Mouse (Mus musculus) brain, adult 2 months (tissue): Measurements from ENCODE around the gene Clcn7.
"Not testable (repeated sequence)": the region's sequence is repeated elsewhere in the genome, so short reads cannot be mapped to it uniquely, and the experiment has no call there.

Source experiments
- DNase-seq: peaks from one replicate; pipeline ENCODE4 v3.0.0; 2011; ENCODE audit warnings: low read depth, low spot score

Clcn7 gene

DNA sequence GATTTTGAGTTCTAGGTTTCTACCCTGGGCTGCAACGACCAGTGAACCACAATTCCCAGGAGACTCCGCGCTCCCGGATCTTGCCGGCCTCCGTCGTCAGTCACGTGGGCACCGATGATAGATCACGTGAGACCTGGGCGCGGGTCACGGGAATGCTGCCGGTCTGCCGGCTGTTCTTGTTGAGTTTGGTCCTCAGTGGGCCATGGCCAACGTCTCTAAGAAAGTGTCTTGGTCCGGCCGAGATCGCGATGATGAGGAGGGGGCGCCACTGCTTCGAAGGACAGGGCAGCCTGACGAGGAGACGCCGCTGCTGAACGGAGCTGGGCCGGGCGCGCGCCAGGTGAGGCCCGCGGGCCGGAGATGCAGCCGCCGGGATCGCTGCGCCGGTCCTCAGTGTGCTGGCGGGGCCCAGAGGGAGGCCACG lies at the start of gene Clcn7:
Gene Clcn7 (plus strand): TSS at position 117 of the 424 bp plus-strand sequence.
- DNase-seq, result peak; percentile 97

DNA sequence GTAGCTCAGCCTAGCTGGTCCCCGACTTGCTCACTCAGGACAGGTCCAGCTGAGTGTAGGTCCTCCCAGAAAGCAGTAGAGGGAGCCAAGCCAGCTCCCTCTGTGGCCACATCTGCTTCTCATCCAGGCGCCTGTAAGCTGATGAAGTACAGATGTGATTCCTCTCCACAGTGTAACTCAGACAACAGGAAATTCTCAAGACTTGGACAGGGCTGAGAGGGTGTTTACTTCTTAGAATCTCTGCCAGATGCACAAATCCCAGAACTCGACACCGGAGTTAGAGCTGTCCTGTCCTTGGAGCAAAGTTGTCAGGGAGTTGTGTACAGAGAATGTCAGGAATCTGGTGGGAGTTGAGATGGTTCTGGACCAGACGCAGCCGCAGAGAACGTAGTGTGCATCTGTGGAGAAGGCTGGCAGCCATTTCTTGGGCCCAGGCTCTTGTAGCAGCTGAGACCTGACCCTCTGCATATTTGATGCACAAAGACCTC lies 49.7 kb upstream of the Clcn7 start, which contains the start of gene Tmem204:
Gene Tmem204 (minus strand): TSS at position 148 of the 488 bp plus-strand sequence.
- DNase-seq, result peak; percentile 37

DNA sequence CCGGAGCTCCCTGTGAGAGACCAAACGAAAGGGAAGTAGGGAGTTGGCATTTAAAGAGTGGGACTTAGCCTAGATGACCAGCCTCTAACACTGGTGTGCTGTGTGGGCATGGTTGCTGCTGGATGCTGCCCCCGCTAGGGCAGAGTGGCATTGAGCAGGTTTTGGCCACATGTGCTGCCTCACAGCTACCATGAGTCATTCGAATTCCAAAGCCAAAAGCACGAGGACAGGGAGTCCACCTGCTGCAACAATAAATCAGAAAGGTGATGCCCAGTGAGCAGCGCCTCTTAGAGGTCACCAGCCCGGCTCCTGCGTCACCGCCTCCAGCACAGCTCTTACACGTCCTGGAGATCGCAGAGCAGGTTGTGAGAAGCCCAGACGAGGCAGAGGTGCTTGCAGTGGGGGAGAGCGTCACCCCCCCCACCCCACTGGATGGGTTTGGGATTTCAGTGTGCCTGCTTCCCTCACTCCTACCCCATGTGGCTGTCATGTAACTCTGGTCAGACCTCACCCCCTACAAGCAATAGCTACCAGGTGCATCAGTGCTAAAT lies 48.3 kb upstream of the Clcn7 start:
- DNase-seq, result no peak

DNA sequence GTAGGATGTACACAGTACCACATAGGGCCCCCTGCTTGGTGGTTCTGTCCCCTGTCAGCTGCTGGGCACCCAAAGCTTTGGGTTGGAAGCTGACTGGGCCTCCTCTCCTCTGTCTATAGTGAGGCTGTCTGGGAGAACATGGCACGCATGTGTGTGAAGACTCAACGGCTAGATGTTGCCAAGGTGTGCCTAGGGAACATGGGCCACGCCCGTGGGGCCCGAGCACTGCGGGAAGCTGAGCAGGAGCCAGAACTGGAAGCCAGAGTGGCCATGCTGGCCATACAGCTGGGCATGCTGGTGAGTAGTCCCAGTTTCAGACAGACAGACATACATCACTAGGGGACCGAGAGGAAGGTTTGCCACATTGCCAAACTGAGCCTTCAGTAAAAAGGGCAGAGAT lies 46.5 kb upstream of the Clcn7 start:
- DNase-seq, result no peak

DNA sequence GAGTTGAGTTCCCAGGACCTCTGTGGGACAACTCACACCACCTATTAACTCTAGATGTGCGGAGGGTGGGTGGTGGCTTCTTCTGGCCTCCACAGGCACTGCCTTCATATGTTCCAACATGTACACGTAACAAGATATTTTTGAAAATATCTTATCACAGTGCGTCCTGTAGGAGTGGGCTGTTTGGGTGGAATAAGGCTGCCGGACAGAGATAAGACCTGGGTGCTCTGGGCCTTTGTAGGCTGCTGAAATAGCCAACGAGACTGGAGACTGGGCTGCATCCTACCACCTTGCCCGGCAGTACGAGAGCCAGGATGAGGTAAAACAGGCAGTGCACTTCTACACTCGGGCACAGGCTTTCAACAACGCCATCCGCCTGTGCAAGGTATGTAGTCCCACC lies 44.0 kb upstream of the Clcn7 start:
- DNase-seq, result no peak

DNA sequence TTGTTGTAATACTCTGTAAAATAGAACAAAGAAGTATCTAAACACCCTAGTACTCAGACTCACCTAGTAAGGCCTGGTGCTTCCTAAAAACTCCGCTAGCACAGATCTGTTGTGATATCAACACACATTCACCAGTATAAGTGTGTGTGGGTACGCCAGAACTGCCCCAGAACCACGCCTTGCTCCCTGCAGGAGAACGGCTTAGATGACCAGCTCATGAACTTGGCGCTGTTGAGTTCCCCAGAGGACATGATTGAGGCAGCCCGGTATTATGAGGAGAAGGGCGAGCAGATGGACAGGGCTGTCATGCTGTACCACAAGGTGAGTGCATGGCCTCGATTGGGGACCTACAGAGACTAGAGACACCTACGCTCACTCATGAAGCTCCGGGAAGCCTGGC lies 42.7 kb upstream of the Clcn7 start:
- DNase-seq, result no peak

DNA sequence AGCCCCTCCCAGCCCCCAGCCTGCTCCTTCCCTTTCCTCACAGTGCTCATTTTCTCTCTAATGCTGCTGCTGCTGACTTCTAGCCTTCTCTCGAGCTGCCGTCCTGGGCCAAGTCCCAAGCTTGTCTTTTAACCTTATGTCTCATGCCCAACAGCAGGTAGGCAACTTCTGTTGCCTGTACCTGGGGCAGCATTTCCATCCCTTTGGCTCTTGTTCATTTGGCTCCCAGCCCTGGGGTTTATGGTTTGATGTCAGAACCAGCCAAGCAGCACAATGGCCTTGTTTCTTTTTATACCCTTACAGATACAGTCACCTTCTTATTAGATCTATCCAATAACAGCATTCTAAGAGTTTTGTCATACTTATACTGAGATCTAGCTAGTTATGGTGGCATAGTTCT lies 37.0 kb upstream of the Clcn7 start:
- DNase-seq, result peak; percentile 70

DNA sequence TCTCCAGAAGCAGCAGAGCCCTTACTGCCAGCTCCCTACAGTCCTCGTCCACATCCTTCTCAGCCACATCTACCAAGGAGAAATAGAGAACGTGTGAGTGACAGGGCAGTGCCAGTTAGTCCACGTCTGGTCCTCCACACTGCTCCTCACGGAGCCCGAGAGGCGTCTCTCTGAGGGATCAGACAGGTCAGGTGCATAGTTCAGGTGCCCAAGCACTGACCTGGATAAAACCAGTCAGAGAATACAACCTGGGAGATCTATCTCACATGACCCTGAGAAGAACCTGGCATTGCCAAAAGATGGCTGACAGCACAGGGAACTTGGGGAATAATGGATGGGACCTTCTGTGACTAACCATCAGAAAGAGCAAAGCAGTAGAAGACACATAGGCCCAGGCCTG lies 33.1 kb upstream of the Clcn7 start:
- DNase-seq, result no peak

DNA sequence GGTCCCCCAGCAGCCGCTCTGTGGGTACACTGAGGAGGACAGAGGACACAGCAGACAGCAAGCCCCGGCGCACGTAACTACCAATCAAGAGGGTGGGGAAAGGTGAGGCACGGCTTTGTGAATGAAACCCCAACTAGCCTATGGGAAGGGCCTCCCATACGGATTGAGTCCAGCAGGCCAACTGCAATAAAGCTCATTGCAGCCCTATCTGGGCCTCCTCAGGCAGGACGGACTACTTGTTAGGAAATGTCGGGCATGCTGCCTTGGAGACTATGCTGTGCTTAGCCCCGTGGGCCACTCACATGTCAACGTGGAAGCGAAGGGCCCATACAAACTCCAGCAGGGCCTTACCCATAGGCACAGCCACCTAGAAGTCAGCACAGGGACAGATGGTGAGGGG lies 31.9 kb upstream of the Clcn7 start:
- DNase-seq, result peak; percentile 50

DNA sequence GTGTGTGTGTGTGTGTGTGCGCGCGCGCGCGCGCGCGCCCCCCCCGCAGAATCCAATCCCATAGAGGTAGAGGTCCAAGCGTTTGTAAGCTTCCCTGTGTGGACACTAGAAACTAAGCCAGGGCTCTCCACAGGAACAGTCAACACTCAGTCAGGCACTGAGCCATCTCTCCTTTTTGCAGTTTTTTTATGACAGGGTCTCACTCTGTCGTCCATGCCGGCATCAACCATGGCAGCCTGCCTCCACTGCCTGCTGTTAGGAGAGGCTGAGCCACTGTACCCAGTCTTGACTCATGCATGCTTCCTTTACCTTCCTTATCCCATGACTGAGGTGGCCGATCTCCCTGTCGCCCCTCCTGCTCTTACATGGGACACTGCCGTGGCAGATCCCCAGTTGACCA lies 25.4 kb upstream of the Clcn7 start:
- DNase-seq, result no peak

DNA sequence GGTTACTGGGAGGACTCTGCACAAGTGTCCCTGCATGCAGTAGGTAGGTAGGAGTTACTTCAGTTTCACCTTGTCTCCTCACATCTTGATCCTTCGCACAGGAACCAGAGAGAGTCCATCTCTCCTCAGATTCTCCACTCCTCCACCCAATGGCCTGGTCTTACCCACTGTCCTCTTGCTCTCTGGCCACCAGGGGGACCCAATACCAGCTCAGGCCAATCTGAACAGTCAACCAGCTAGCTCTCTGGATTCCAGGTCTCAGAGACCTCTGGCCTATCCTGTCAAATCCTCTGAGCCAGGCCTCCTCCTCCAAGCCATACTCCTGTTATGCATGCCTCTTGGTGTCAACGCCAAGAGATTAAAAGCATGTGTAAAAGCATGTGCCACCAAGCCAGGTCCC lies 23.6 kb upstream of the Clcn7 start:
- peak; percentile 56 for DNase-seq

DNA sequence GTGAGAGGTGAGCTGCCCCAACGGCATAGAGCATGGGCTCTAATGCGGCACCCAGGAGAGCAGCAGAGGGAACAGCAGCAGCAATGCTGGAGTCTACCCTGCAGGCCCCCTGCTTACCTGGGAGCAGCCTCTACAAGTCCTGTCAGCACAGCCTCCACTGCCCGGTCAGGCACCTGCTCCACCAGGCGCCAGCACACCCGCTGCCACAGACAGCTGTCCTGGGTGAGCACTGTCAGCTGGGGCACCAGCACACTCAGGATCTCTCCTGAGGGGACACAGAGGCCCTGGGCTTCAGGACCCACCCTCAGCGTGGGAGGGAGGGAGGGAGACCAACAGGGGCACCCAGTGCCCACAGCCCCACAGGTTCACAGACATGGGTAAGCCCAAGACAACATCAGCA lies 22.6 kb upstream of the Clcn7 start:
- DNase-seq, result no peak

DNA sequence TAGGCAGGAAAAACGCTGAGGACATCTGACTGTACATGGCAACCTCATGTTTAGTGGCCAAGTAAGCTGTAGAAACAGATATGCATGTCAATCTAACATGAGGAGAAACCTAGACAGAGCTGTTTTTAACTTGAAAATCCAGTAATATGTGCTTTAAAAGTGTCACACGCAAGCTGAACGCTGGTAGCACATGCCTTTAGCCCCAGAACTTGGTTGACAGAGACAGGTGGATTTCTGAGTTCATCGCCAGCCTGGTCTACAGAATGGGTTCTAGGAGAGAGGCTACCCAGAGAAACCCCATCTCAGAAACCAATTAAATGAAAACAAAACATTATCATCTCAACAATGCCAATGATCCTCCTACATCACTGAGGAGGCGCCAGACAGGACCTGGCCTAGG lies 22.0 kb upstream of the Clcn7 start:
- DNase-seq, result no peak

DNA sequence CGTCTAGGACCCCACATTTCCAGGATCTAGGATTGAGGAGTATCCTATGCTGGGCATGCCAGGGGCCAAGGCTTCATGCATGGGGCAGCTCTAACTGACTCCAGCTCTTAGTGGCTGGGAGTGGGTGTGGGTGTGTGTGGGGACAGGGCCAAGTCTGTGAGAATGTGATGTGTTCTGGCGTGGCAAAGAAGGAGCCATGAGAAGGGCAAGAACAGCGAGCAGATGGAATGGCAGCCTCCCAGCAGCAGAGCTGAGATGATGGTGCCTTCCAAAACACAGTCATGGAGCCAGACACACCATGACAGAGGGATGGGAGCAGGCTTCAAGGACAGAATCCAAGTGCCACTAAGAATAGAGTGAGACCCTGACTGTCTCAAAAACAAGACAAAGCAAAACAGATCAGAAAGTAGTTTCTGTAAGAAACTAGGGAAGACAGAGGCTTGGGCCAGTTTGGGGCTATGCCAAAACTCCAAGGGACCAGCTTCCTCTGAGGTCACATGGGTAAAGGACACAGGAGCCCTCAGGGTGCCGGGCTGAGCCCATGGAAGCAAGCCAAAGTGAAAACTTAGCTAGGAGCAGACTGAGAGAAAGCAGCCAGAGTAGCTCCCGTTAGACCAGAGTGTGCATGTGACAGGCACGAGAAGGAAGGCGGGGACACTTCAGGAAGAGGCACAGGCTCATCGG lies 21.3 kb upstream of the Clcn7 start:
- peak; percentile 91 for DNase-seq

DNA sequence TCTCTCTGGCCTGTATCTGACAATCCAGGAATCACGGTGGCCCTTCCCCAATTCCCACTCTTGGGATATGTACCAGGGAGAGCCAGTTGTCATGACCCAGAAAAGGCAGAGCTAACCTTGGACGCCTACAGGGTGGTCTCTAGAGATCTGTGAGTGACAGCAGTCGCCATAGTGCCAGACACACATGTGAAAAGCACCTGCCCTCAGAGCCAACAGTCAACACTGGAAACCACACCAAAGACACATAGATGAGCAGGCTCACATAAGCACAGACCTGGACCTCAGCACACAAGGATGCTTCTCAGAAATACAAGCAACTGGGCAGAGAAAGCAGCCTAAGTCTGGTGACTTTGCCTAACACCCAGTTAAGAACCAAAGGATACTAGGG lies 20.8 kb upstream of the Clcn7 start:
- DNase-seq, result no peak

DNA sequence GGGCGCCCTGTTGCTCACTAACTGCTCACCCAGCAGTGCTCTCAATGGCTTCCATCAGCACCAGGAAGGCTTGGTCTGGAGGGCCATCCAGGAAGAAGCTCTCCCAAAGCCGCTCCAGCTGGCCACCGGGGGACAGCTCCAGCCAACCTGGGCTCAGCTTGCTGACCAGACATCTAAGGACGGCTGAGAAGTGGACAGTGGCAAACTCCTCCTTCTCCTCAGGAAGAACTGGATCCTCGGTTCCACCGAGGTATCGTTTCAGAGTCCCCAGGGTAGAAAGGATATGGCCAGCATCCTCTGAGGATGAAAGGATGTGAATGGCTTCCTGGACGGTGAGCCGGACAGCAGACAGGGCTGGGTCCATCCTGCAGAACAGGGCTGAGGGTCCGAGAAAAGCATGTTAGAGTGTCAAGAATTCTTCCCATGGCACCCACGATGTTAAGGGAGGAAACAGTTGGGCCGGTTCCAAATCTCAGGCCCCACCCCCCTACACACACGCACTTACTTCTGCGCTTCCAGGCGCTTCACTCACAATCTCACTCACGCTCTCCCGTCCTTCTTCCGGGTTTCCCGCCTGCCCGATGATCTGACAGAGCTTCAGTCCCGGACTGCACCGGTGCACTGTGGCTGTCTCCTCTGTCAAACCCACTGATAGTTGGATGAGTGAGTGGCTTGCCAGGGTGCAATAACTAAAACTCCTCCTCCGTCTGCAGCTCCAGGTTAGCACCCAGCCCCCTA lies 18.1 kb upstream of the Clcn7 start:
- DNase-seq, result peak; percentile 57

DNA sequence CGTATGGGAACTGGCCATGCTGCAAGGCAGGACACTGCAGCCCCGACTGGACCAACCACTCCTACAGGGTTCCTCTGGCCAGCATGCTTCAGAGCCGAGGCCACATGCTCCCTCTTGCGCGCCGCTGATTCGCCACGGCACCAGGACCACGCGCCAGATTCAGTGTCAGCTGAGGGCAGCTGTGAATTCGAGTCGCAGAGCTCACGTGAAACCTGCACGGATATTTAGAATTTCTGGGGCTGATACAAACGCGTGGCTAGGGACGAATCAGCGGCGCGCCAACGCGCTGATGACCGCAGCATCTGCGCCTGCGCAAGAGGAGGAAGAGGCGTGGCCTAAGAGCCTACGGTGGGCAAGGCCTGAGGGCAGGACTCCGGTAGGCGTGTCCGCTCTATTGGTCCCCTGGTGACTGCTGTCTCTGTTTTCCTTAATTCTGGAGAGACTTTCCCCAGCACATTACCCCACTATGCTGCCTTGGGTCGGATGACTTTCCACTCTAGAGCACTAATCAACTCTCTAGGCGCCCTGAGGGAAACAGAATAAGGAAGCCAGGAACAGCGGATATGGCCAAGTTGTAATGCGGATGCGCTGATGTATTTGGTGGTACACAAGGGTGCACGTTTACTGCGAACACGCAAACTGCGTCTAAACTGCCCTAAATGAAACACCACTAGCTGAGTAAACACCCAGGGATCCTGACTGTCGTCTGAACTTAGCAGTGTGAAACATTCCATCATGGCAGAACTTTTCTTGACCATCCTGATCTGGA lies 17.3 kb upstream of the Clcn7 start, which contains the start of gene Telo2:
Gene Telo2 (minus strand): TSS at position 304 of the 769 bp plus-strand sequence.
- DNase-seq, result peak; percentile 96

DNA sequence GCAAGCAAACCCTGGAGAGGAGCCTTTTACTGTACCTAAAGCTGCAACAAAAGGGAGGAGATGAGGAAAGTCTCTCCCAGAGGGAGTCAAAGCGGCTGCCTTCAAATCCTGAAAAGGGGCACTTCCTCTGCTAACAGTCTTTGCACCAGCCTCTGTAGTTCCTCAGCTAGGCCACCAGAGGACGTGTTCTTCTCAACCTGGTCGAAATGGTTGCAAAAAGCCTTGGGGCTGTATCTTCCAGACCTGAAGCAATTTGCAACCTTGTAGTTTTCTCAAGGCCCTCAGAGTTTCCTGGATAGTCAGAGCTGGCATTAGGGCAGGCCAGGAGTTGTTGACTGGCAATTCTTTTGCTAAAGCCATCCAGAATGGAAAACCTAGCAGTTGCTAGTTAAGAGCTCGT lies 15.9 kb upstream of the Clcn7 start:
- DNase-seq, result peak; percentile 37

DNA sequence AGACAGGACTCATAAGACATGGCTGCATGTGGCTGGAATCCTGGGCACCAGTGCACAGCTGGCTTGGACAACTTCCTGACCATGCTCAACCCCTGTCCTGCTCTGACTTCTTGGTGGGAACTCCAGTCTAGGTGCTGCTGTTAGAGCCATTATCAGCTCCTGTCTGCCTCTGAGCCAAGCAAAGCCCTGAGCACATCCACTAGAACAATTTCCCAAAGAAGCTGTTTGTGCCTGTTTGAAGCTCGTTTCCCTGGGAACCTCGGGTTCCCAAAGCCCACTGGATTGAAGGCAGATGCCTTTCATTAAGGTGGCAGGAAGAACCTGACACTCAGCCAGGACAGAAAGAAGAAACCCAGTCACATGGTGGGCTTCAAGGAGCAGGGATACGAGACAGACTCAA lies 12.8 kb upstream of the Clcn7 start, which contains the start of gene Ptx4:
Gene Ptx4 (plus strand): TSS at position 355 of the 400 bp plus-strand sequence.
- no peak for DNase-seq

DNA sequence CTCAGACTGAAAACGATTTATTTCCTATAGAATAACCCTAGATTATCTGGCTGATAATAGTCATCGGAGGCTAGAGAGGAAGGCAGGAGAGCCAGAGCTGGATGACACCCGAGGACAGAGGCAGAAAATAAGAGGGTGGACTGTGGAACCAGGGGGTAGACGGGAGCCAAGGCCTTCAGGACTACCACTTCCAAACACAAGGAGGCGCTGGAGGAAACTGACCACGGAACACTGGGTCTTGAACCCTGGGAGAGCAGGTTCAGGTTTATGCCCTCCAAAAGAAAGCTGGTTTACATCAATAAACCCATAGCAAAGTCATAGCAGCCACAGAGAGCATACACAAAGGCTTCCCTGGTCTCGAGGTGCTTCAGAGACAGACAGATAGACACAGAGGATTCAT lies 9.2 kb upstream of the Clcn7 start:
- DNase-seq, result no peak

DNA sequence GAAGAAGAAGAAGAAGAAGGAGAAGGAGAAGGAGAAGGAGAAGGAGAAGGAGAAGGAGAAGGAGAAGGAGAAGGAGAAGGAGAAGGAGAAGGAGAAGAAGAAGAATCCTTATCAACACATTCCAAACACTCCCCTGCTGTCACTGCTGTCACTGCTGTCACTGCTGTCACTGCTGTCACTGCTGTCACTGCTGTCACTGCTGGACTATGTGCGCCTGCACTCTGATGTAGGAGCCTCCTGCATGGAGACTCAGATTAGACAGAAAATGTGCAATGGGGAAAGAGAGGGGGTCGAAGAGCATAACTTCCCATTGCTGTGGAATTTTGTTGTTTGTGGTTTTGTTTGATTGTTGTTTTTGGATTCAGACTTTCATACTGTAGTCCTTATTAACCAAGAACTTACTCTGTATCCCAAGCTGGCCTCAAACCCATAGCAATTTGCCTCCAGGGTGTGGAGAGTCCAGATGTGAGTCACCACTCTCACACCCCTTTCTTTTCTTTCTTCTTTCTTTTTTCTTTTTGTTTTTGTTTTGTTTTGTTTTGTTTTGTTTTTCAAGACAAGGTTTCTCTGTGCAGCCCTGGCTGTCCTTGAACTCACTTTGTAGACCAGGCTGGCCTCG lies 7.6 kb upstream of the Clcn7 start:
- not testable (repeated sequence) for DNase-seq
